8 mouse cellular contexts compared by ENCODE assay signal in the genomic region with DNA sequence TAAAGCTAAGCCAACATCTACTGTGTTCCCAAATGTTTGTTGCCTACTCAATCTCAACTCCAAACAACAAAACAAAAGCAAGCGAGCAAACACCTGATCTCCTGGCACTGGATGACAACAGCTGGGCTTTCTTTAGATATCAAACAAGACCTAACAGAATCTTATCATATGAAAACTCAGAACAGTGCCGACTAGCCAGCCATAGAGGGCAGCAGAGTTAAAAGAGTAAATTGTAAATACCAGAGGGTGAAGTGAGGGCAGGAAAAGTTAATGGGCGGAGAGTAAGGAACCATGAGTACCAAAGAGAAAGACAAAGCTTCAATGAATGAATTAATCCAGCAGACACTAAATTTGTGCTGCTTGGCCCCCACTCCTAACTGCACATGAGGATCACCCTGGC. TPM values are rescaled to one million over a fixed set of nuclear protein-coding genes. Genes with fewer than 3 reads are reported as not detected.
DNase-seq lines count a peak whose midpoint lies in the region; ATAC-seq lines count a peak whose summit lies in the region.

No protein-coding gene starts in this region.

- 25% methylated on average over 3 of the region's 3 CpGs for WGBS in neural tube, embryonic 15.5 days

- no peaks in the 10 kb centered on the region for H3K9me3 ChIP-seq in neural tube, embryonic 15.5 days (replicated peaks)

- peak; percentile 41 for DNase-seq in 3134 (ENCODE audit: extremely low read depth, insufficient read length, low spot score)
- DNase-seq in CD4-positive helper T cell, adult 2 months (ENCODE audit: low read depth, low spot score), result peak; percentile 82
- DNase-seq in fibroblast of lung, adult 2 months (ENCODE audit: low read depth), result peak; percentile 43
- DNase-seq in liver, result peak; percentile 51

- peak overlapping the region; percentile 58 for H3K4me3 ChIP-seq in brown adipose tissue, adult 24 weeks (ENCODE audit: insufficient read depth, low read depth, low read length)
- H3K4me3 ChIP-seq in neural tube, embryonic 15.5 days (replicated peaks), result no peak overlapping the region

- H3K9ac ChIP-seq in neural tube, embryonic 15.5 days (replicated peaks), result no peak overlapping the region

- H3K36me3 ChIP-seq in neural tube, embryonic 15.5 days, result no peaks in the 10 kb centered on the region

- peak overlapping the region; percentile 93 for H3K27ac ChIP-seq in brown adipose tissue, adult 24 weeks (replicated peaks; ENCODE audit: low read depth, low read length)
- no peak overlapping the region for H3K27ac ChIP-seq in neural tube, embryonic 15.5 days (replicated peaks)

- ATAC-seq in inflammation-experienced regulatory T-cells, adult 6 months, result peak; percentile 78
- peak; percentile 80 for ATAC-seq in monocyte, adult 5-6 weeks (replicated peaks; ENCODE audit: insufficient number of reproducible peaks, low FRiP score, low TSS enrichment, poor library complexity, severe bottlenecking)
- ATAC-seq in neural tube, embryonic 15.5 days (ENCODE audit: low FRiP score), result no peak

- no peak overlapping the region for H3K4me2 ChIP-seq in neural tube, embryonic 15.5 days

- H3K4me1 ChIP-seq in brown adipose tissue, adult 24 weeks (ENCODE audit: control insufficient read depth, insufficient read depth, insufficient read length, low read length), result no peaks in the 10 kb centered on the region
- peaks cover 12% of the 10 kb centered on the region for H3K4me1 ChIP-seq in neural tube, embryonic 15.5 days

- no peaks in the 10 kb centered on the region for H3K27me3 ChIP-seq in neural tube, embryonic 15.5 days (replicated peaks)

RNA-seq across cellular contexts. Expression of a gene that starts 11.8 kb away (rescaled TPM):
- 895 and 923 TPM in 2 replicates for polyA plus RNA-seq in brown adipose tissue, adult 24 weeks (2012; ENCODE audit: insufficient read depth, insufficient read length, missing spikeins)
- polyA plus RNA-seq in inflammation-experienced regulatory T-cells, adult 6 months (2017; shearing (Covaris generic)), result 10 to 100 TPM; 33.7 to 66.6 (median 43.3) TPM
- 479 to 620 TPM (median 501 TPM) in 3 replicates for total RNA-seq in monocyte, adult 5-6 weeks (2017)
- 8.7 and 11.9 TPM in 2 replicates for polyA plus RNA-seq in neural tube, embryonic 15.5 days (2015; fragmentation: Nextera tagmentation; extraction: Ambion mirVana)

Comparison
In these comparisons a context has a peak if more than half of its experiments do, and no peak if none do; other contexts are left out.
1. RNA of a gene that starts 11.8 kb away (polyA plus RNA-seq): 895 to 923 TPM in brown adipose tissue, adult 24 weeks; 33.7 to 66.6 TPM in inflammation-experienced regulatory T-cells, adult 6 months and 8.7 to 11.9 TPM in neural tube, embryonic 15.5 days; every median in the first group is over 10 times any median in the second.
2. Peak in every context shown above with its lines, with median percentiles within 50 percentile points of each other: DNase-seq.